Mouse (Mus musculus): ENCODE data around the gene Adh4. TPM values are rescaled to one million over a fixed set of nuclear protein-coding genes. Genes with fewer than 3 reads are reported as not detected.
"Not testable (repeated sequence)": the region's sequence is repeated elsewhere in the genome, so short reads cannot be mapped to it uniquely, and the experiment has no call there.

Adh4 gene
- total RNA-seq, 2 experiments from 2014 or later = not detected

GRCm38 (mm10) chr3:138442612-138443464 lies 27.6 kb downstream of the Adh4 start, which contains the start of gene Adh5:
Adh5 (plus strand) TSS chr3:138443093.
- intact Hi-C loops (cut with DNase I) = loop anchor here (5.0 to 10.0 kb wide), 4 partner anchors 84 to 632 kb away; partner anchors contain the start of genes Dnajb14, Eif4e, Lamtor3 and Rap1gds1
- peak; percentile 92 for DNase-seq

GRCm38 (mm10) chr3:138443465-138443771 lies 28.2 kb downstream of the Adh4 start:
- no peak for DNase-seq
- intact Hi-C loops (cut with DNase I) = loop anchor here (5.0 to 10.0 kb wide), 4 partner anchors 84 to 631 kb away; partner anchors contain the start of genes Dnajb14, Eif4e, Lamtor3 and Rap1gds1

GRCm38 (mm10) chr3:138448077-138448860 lies 33.0 kb downstream of the Adh4 start:
- intact Hi-C loops (cut with DNase I) = loop anchor here (10.0 kb wide), 2 partner anchors 533 to 627 kb away; partner anchors contain the start of genes Lamtor3 and Rap1gds1
- no peak for DNase-seq

- DNase-seq = no peak
- intact Hi-C loops (cut with DNase I) = loop anchor here (10.0 kb wide), 1 partner anchor 453 kb away; no protein-coding TSS in a partner anchor
Measured at GRCm38 (mm10) chr3:138452169-138452568, 36.9 kb downstream of the Adh4 start.

DNA sequence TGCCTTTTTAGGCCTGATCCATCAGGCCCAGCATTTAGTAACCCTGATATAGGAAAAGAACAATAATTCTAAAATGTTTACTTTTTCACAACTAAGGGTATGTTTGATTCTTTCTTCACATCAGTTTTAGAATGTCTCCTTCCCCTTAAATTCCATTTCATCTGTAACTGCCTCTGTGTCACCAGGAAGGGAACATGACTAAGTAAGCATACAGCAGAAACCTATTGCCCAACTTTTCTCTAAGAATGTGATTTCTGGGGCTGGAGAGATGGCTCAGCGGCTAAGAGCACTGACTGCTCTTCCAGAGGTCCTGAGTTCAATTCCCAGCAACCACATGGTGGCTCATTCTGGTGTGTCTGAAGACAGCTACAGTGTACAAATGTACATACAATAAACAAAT lies 39.0 kb downstream of the Adh4 start:
- intact Hi-C loops (cut with DNase I) = loop anchor here (10.0 kb wide), 1 partner anchor 451 kb away; no protein-coding TSS in a partner anchor
- DNase-seq = no peak

GRCm38 (mm10) chr3:138454711-138455435 lies 39.6 kb downstream of the Adh4 start:
- no peak for DNase-seq
- intact Hi-C loops (cut with DNase I) = loop anchor here (10.0 kb wide), 1 partner anchor 450 kb away; no protein-coding TSS in a partner anchor

- no peak for DNase-seq
- intact Hi-C loops (cut with DNase I) = loop anchor here (10.0 kb wide), 1 partner anchor 446 kb away; no protein-coding TSS in a partner anchor
Measured at GRCm38 (mm10) chr3:138458441-138458840, 43.2 kb downstream of the Adh4 start.

DNA sequence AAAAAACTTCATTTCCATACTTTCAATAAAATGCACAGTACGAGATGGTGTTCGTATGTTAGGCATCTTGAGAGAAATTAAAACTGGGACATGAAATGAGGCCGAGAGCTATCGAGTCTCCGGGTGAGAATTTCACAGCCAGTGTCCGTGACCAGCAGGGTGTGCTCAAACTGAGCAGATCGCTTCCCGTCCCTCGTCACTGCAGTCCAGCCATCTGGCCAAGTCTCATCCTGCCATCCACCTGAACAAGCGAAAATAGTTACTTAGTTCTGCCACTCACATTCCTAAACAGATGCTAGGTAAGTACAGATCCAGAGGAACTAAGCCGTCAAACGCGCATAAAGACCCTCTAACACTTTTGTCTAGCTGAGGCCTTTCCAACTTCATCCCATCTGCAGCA lies 45.0 kb downstream of the Adh4 start:
- intact Hi-C loops (cut with DNase I) = no loop called here
- no peak for DNase-seq

- intact Hi-C loops (cut with DNase I) = no loop called here
- DNase-seq = no peak
Measured at GRCm38 (mm10) chr3:138461832-138462231, 46.6 kb downstream of the Adh4 start.

DNA sequence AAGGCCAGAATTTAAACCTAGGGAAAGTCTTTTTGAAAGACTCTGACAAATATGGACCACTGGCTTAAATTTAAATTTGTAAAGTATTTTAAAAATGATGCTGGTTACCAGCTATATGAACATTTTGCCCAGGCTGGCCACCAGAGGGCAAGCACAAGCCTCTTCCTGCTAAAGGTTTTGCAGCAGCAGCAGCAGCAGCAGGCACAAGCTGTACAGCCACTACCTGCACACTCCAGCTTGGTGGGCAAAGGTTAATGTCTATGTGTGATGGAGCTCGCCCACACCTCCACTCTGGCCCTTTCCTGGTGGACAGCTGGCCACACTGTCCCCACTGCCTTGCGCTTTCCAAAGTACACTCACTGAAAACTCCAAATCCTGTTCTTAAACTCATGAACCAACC lies 47.9 kb downstream of the Adh4 start:
- no peak for DNase-seq
- intact Hi-C loops (cut with DNase I) = no loop called here

DNA sequence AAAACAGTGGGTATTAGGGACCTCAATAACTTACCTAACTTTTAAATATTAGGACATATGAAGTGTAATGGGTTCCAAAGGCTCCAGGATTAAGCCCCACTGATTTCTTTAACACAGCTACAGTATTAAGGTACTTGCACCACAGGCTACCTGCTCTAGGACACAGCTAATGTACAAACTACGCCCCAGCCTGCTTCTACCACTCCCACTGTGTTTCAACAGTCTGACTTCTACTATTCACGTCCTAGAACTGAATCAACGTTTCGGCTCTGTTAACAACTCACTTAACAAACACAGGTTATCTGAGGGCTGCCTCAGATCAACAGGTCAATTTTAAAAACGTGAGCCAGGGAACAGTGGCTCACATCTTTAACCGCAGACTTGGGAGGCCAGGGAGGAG lies 48.5 kb downstream of the Adh4 start:
- intact Hi-C loops (cut with DNase I) = no loop called here
- no peak for DNase-seq

DNA sequence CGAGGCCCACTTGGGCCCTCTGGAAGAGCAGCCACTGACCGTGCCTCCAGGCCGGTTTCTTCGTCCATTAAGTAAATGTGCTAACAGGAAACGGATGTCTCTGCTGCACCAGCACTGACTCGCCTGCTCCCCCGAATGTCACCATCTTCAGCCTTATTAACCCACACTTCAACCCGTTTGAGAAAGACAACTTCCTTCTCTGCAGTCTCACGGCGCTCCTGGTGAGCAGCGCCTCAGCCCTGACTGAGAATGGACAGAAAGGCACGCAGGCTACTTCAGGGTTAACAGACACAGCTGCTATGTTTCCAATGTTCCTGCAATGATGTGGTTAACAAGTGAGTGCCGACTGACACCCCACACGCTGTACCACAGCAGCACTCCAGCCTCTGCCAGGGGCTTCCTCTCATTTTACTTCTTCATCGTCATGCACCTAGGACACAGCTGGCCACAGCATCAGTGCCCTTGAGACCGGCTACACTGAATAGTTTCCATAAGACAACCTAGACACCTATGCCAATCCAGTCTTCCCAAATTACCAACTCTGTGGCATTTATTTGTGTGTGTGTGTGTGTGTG lies 49.4 kb downstream of the Adh4 start:
- DNase-seq = no peak
- intact Hi-C loops (cut with DNase I) = no loop called here

DNA sequence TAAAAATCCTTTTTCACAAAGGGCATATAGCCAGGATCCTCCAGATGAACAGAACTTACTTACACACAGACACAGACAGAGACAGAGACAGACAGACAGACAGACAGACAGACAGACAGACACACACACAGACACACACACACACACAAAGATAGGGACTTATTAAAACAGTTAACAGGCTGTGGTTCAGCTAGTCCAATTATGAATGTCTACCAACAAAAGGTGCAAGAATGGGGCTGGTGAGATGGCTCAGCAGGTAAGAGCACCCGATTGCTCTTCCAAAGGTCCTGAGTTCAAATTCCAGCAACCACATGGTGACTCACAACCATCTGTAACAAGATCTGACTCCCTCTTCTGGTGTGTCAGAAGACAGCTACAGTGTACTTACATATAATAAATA lies 51.4 kb downstream of the Adh4 start:
- DNase-seq; intact Hi-C loops (cut with DNase I): not testable (repeated sequence)

DNA sequence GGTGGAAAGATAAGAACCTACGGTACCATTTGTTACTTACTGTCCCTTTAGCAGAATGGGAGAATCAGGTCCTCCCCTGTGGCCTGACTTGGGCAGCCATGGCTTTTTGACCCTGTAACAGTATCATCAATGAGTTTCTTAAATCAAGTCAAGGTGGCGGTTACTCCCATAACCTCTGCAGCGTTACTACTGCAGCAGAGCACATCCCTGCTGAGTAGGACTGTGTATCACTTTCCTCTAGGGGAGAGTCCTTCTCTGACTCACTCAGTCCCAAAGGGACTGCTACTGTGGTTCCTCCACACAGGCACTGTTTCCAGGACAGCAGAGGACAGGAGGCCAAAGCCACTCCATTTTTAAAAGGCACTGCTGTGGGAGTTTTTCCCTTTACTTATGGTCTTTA lies 55.8 kb downstream of the Adh4 start:
- no peak for DNase-seq
- intact Hi-C loops (cut with DNase I) = no loop called here

GRCm38 (mm10) chr3:138479489-138479888 lies 64.2 kb downstream of the Adh4 start:
- no peak for DNase-seq
- intact Hi-C loops (cut with DNase I) = no loop called here

Other genes starting within 250 kb of the Adh4 start
- not detected for gene 4930579F01Rik, start 221.6 kb upstream of the Adh4 start, total RNA-seq (2021)
- under 1 TPM; 0.11 to 0.17 TPM for gene Adh7, start 197.7 kb upstream of the Adh4 start, total RNA-seq (2021)
- 10 to 100 TPM; 36.9 to 67.4 TPM for gene Adh1, start 154.5 kb upstream of the Adh4 start, total RNA-seq (2021)
- not detected for gene Adh6a, start 102.2 kb upstream of the Adh4 start, total RNA-seq (2021)
- gene Adh6b, start 73.7 kb upstream of the Adh4 start, total RNA-seq (2021) = 1 to 10 TPM; 1.1 to 1.5 TPM
- gene Adh5, start 27.6 kb downstream of the Adh4 start, total RNA-seq (2021) = 10 to 100 TPM; 85.5 to 88.9 TPM
- gene Metap1, start 74.0 kb downstream of the Adh4 start, total RNA-seq (2021) = 10 to 100 TPM; 39.0 to 39.2 TPM
- 100 to 1,000 TPM; 176 to 192 TPM for gene Eif4e, start 110.7 kb downstream of the Adh4 start, total RNA-seq (2021)